Mouse (Mus musculus) embryonic facial prominence, embryonic 15.5 days (tissue): Measurements from ENCODE around the gene Rbm38. TPM values are rescaled to one million over a fixed set of nuclear protein-coding genes. Genes with fewer than 3 reads are reported as not detected.

Experiments used
- polyA plus RNA-seq: library from polyadenylated mRNA; unstranded; fragments of >200 nt; fragmentation: Nextera tagmentation; extraction: Ambion mirVana; gene quantifications from 2 replicates; pipeline ENCODE4 v1.2.1, GENCODE M21; 2015

Gene Rbm38
- polyA plus RNA-seq, 1 experiment from 2014 or later = 27.5 TPM

Other genes starting within 250 kb of the Rbm38 start
- 37.1 and 45.6 TPM in 2 replicates for gene Bmp7, start 80.2 kb upstream of the Rbm38 start, polyA plus RNA-seq
- gene Spo11, start 42.8 kb upstream of the Rbm38 start, polyA plus RNA-seq = 4.3 and 6.5 TPM in 2 replicates
- gene Rae1, start 20.4 kb upstream of the Rbm38 start, polyA plus RNA-seq = 124 and 129 TPM in 2 replicates
- 0.09 TPM in 1 of 2 replicates, not detected in the other for gene Ctcfl, start 99.0 kb downstream of the Rbm38 start, polyA plus RNA-seq
- not detected in 2 replicates for gene Pck1, start 132.6 kb downstream of the Rbm38 start, polyA plus RNA-seq
- gene Zbp1, start 198.4 kb downstream of the Rbm38 start, polyA plus RNA-seq = 0.63 and 1.5 TPM in 2 replicates